Mouse (Mus musculus) limb, embryonic 12.5 days (tissue): ENCODE measurements around the gene Fam196a. TPM values are rescaled to one million over a fixed set of nuclear protein-coding genes. Genes with fewer than 3 reads are reported as not detected.

Experiments
- ATAC-seq: fragments of 200-750 bp; cut with Nextera tagmentation; 2 replicates; pipeline ENCODE4 v1.8.0; 2017; ENCODE audit warnings: low read depth, moderate TSS enrichment; ENCODE audit not compliant: insufficient number of reproducible peaks, insufficient read depth, low FRiP score, low TSS enrichment
- H3K27ac ChIP-seq: fragments of 300-500 bp; sonication (generic); 2 replicates; pipeline ENCODE4 v1.5.1; 2016; ENCODE audit warnings: mild to moderate bottlenecking, moderate library complexity
- H3K27me3 ChIP-seq: fragments of 300-500 bp; sonication (generic); 2 replicates; pipeline ENCODE4 v1.6.1; 2016; ENCODE audit warnings: mild to moderate bottlenecking, moderate library complexity
- H3K36me3 ChIP-seq: fragments of 300-500 bp; sonication (generic); 2 replicates; pipeline ENCODE4 v1.6.1; 2016; ENCODE audit warnings: mild to moderate bottlenecking, moderate library complexity
- H3K4me1 ChIP-seq: fragments of 300-500 bp; sonication (generic); replicated peaks from 2 replicates; pipeline ENCODE4 v1.6.1; 2016
- H3K4me2 ChIP-seq: fragments of 300-500 bp; sonication (generic); 2 replicates; pipeline ENCODE4 v1.6.1; 2016; ENCODE audit warnings: mild to moderate bottlenecking, moderate library complexity
- H3K4me3 ChIP-seq: fragments of 300-500 bp; sonication (generic); replicated peaks from 2 replicates; pipeline ENCODE4 v1.5.1; 2016; ENCODE audit warnings: mild to moderate bottlenecking
- H3K9ac ChIP-seq: fragments of 300-500 bp; sonication (generic); replicated peaks from 2 replicates; pipeline ENCODE4 v1.6.1; 2016; ENCODE audit warnings: mild to moderate bottlenecking, moderate library complexity
- H3K9me3 ChIP-seq: fragments of 300-500 bp; sonication (generic); 2 replicates; pipeline ENCODE4 v1.6.1; 2016; ENCODE audit warnings: mild to moderate bottlenecking, moderate library complexity
- WGBS: fragments of 180-500 bp; shearing (Covaris S2); methylation state at CpG from one replicate; pipeline ENCODE4 v1.1.7; 2016; 5-methylcytosine and 5-hydroxymethylcytosine counted together
- polyA plus RNA-seq: library from polyadenylated mRNA; unstranded; fragments of >200 nt; fragmentation: Nextera tagmentation; extraction: Ambion mirVana; gene quantifications from 2 replicates; pipeline ENCODE4 v1.2.1, GENCODE M21; 2016

Fam196a gene
- polyA plus RNA-seq, 1 experiment from 2014 or later: 4.6 TPM

- H3K4me3 ChIP-seq: no peak overlapping the region
- no peaks in the 10 kb centered on the region for H3K27me3 ChIP-seq
- no peak overlapping the region for H3K9ac ChIP-seq
- no peaks in the 10 kb centered on the region for H3K4me1 ChIP-seq
- H3K9me3 ChIP-seq: no peaks in the 10 kb centered on the region
- 70% methylated on average over 2 of the region's 2 CpGs for WGBS
- ATAC-seq: no peak
- no peak overlapping the region for H3K27ac ChIP-seq
- H3K4me2 ChIP-seq: no peak overlapping the region
- peaks cover 10% of the 10 kb centered on the region; the same call in 1 of the 2 replicates for H3K36me3 ChIP-seq
Measured at GRCm38 (mm10) chr7:134899462-134899861, 38.8 kb downstream of the Fam196a start.

GRCm38 (mm10) chr7:134894604-134895003 lies 43.6 kb downstream of the Fam196a start:
- Histone ChIP-seq H3K27me3 (no peaks in the 10 kb centered on the region), H3K4me3 (no peak overlapping the region), H3K9me3 (no peaks in the 10 kb centered on the region), H3K9ac (no peak overlapping the region), H3K36me3 (peaks cover 13% of the 10 kb centered on the region; the same call in 1 of the 2 replicates), H3K4me2 (no peak overlapping the region), H3K27ac (no peak overlapping the region), H3K4me1 (no peaks in the 10 kb centered on the region)
- WGBS: 78% methylated on average over 2 of the region's 2 CpGs
- no peak for ATAC-seq

GRCm38 (mm10) chr7:134892972-134893371 lies 45.3 kb downstream of the Fam196a start:
- WGBS: 94% methylated on average over 4 of the region's 4 CpGs
- H3K27me3 ChIP-seq: no peaks in the 10 kb centered on the region

GRCm38 (mm10) chr7:134892449-134892871 lies 45.8 kb downstream of the Fam196a start:
- H3K4me2 ChIP-seq: no peak overlapping the region
- no peaks in the 10 kb centered on the region for H3K27me3 ChIP-seq
- no peak overlapping the region for H3K27ac ChIP-seq
- H3K4me1 ChIP-seq: no peaks in the 10 kb centered on the region
- ATAC-seq: no peak
- peaks cover 15% of the 10 kb centered on the region; the same call in 1 of the 2 replicates for H3K36me3 ChIP-seq
- 94% methylated on average over 13 of the region's 13 CpGs for WGBS
- H3K9me3 ChIP-seq: no peaks in the 10 kb centered on the region
- no peak overlapping the region for H3K4me3 ChIP-seq
- no peak overlapping the region for H3K9ac ChIP-seq

More at GRCm38 (mm10) chr7:134892972-134893371, 45.3 kb downstream of the Fam196a start:
- Histone ChIP-seq H3K27ac (no peak overlapping the region), H3K4me3 (no peak overlapping the region), H3K4me1 (no peaks in the 10 kb centered on the region), H3K4me2 (no peak overlapping the region), H3K36me3 (peaks cover 15% of the 10 kb centered on the region; the same call in 1 of the 2 replicates), H3K9ac (no peak overlapping the region), H3K9me3 (no peaks in the 10 kb centered on the region)
- ATAC-seq: no peak

- Histone ChIP-seq H3K27me3 (no peaks in the 10 kb centered on the region), H3K9me3 (no peaks in the 10 kb centered on the region), H3K4me1 (no peaks in the 10 kb centered on the region), H3K4me3 (no peak overlapping the region), H3K36me3 (peaks cover 4% of the 10 kb centered on the region; the same call in 1 of the 2 replicates), H3K4me2 (no peak overlapping the region), H3K27ac (no peak overlapping the region), H3K9ac (no peak overlapping the region)
- ATAC-seq: no peak
- WGBS: 73% methylated on average over 6 of the region's 6 CpGs
Measured at GRCm38 (mm10) chr7:134883516-134883915, 54.7 kb downstream of the Fam196a start.

- Histone ChIP-seq H3K9ac (no peak overlapping the region), H3K9me3 (no peaks in the 10 kb centered on the region), H3K27me3 (no peaks in the 10 kb centered on the region), H3K27ac (no peak overlapping the region), H3K4me1 (no peaks in the 10 kb centered on the region), H3K4me2 (no peak overlapping the region), H3K4me3 (no peak overlapping the region), H3K36me3 (peaks cover 27% of the 10 kb centered on the region)
- 82% methylated on average over 6 of the region's 6 CpGs for WGBS
- ATAC-seq: no peak
Measured at GRCm38 (mm10) chr7:134880431-134880830, 57.8 kb downstream of the Fam196a start.

GRCm38 (mm10) chr7:134878985-134879384 lies 59.2 kb downstream of the Fam196a start:
- 86% methylated on average over 6 of the region's 6 CpGs for WGBS
- ATAC-seq: no peak
- H3K9me3 ChIP-seq: no peaks in the 10 kb centered on the region

GRCm38 (mm10) chr7:134872981-134873380 lies 65.2 kb downstream of the Fam196a start:
- H3K36me3 ChIP-seq: peaks cover 41% of the 10 kb centered on the region
- no peaks in the 10 kb centered on the region for H3K9me3 ChIP-seq
- no peak overlapping the region for H3K4me2 ChIP-seq
- WGBS: 86% methylated on average over 7 of the region's 7 CpGs
- H3K4me3 ChIP-seq: no peak overlapping the region
- no peaks in the 10 kb centered on the region for H3K27me3 ChIP-seq
- no peak for ATAC-seq
- H3K9ac ChIP-seq: no peak overlapping the region
- no peak overlapping the region for H3K27ac ChIP-seq
- H3K4me1 ChIP-seq: no peaks in the 10 kb centered on the region

More at GRCm38 (mm10) chr7:134878985-134879384, 59.2 kb downstream of the Fam196a start:
- H3K4me1 ChIP-seq: no peaks in the 10 kb centered on the region
- peaks cover 41% of the 10 kb centered on the region for H3K36me3 ChIP-seq
- no peaks in the 10 kb centered on the region for H3K27me3 ChIP-seq
- H3K27ac ChIP-seq: no peak overlapping the region
- no peak overlapping the region for H3K4me3 ChIP-seq
- H3K4me2 ChIP-seq: no peak overlapping the region
- H3K9ac ChIP-seq: no peak overlapping the region

GRCm38 (mm10) chr7:134872511-134872910 lies 65.7 kb downstream of the Fam196a start:
- ATAC-seq: no peak
- H3K4me2 ChIP-seq: no peak overlapping the region
- H3K27me3 ChIP-seq: no peaks in the 10 kb centered on the region
- peaks cover 37% of the 10 kb centered on the region for H3K36me3 ChIP-seq
- no peaks in the 10 kb centered on the region for H3K4me1 ChIP-seq
- no peak overlapping the region for H3K9ac ChIP-seq
- no peak overlapping the region for H3K27ac ChIP-seq
- no peaks in the 10 kb centered on the region for H3K9me3 ChIP-seq
- WGBS: 82% methylated on average over 3 of the region's 3 CpGs
- H3K4me3 ChIP-seq: no peak overlapping the region

- Histone ChIP-seq H3K27ac (no peak overlapping the region), H3K4me2 (no peak overlapping the region), H3K4me3 (no peak overlapping the region), H3K27me3 (no peaks in the 10 kb centered on the region), H3K4me1 (no peaks in the 10 kb centered on the region), H3K9ac (no peak overlapping the region), H3K9me3 (no peaks in the 10 kb centered on the region), H3K36me3 (peaks cover 19% of the 10 kb centered on the region)
- 80% methylated on average over 2 of the region's 2 CpGs for WGBS
- no peak for ATAC-seq
Measured at GRCm38 (mm10) chr7:134864175-134864574, 74.1 kb downstream of the Fam196a start.

- WGBS: 79% methylated on average over 6 of the region's 6 CpGs
- H3K4me2 ChIP-seq: no peak overlapping the region
- no peaks in the 10 kb centered on the region for H3K27me3 ChIP-seq
- H3K9me3 ChIP-seq: no peaks in the 10 kb centered on the region
- no peak overlapping the region for H3K4me3 ChIP-seq
- ATAC-seq: no peak
- H3K27ac ChIP-seq: no peak overlapping the region
- H3K36me3 ChIP-seq: peaks cover 18% of the 10 kb centered on the region
- H3K4me1 ChIP-seq: no peaks in the 10 kb centered on the region
- no peak overlapping the region for H3K9ac ChIP-seq
Measured at GRCm38 (mm10) chr7:134862000-134862399, 76.2 kb downstream of the Fam196a start.

GRCm38 (mm10) chr7:134842751-134843150 lies 95.5 kb downstream of the Fam196a start:
- Histone ChIP-seq H3K36me3 (peaks cover 15% of the 10 kb centered on the region; the same call in 1 of the 2 replicates), H3K9ac (no peak overlapping the region), H3K27ac (no peak overlapping the region), H3K4me2 (no peak overlapping the region), H3K9me3 (no peaks in the 10 kb centered on the region), H3K4me3 (no peak overlapping the region), H3K4me1 (no peaks in the 10 kb centered on the region), H3K27me3 (no peaks in the 10 kb centered on the region)
- ATAC-seq: no peak
- 95% methylated on average over 4 of the region's 4 CpGs for WGBS
